Mouse (Mus musculus): ENCODE results near the gene Mrps35. TPM values are rescaled to one million over a fixed set of nuclear protein-coding genes. Genes with fewer than 3 reads are reported as not detected.
A peak's percentile ranks its signal among the peaks of the same experiment; 100 is the strongest.

Mrps35 gene
- polyA plus RNA-seq, 1 experiment from 2014 or later = 155 TPM

DNA sequence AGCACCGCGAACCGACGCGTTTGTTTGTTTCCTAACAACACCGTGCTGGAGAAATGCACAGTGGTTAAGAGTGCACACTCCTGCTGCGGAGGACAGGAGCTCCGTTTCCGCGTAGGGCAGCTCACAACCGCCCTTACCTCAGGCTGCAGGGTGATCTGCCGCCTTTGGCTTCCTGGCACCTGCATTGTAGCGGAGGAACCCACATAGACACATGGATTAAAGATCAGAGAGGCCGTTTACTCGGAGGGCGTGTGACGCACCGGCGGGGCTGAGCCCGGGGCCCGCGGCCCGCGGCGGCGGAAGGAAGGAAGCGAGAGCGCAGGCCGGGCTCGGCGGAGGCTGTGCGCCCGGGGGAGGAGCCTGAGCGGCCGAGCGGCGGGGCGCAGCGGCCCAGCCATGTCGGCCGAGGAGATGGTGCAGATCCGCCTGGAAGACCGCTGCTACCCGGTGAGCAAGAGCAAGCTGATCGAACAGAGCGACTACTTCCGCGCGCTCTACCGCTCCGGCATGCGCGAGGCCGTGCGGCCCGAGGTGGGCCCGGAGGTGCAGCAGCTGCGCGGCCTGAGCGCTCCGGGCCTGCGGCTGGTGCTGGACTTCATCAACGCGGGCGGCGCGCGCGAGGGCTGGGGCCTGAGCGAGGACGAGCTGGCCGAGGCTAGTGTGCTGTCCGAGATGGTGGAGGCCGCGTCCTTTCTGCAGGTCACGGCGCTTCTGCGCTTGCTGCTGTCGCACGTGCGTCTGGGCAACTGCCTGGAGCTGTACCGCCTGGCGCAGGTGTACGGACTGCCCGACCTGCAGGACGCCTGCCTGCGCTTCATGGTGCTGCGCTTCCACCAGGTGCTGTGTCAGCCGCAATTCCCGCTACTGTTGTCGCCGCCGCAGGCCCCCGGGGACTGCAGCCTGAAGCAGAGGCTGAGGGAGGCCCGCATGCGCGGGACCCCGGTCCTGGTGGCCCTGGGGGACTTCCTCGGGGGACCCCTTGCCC lies 48.9 kb downstream of the Mrps35 start, which contains the start of gene Klhl42:
Klhl42 (plus strand) TSS at position 244 of the 985 bp plus-strand sequence.
- peak within 1 kb of the TSS; percentile 90 for H3K27ac ChIP-seq (ENCODE audit: low read length)
- WGBS = under 1% methylated on average over 98 of the region's 99 CpGs
- H3K4me1 ChIP-seq (ENCODE audit: control insufficient read depth, insufficient read depth, low read length) = peaks cover 22% of the 10 kb centered on the region
- peak within 1 kb of the TSS; percentile 97 for H3K4me2 ChIP-seq (ENCODE audit: low read depth, low read length)
- H3K27me3 ChIP-seq (ENCODE audit: control insufficient read depth, insufficient read depth, low read length) = no peaks in the 10 kb centered on the region
- peak; percentile 91 for ATAC-seq (replicated peaks; ENCODE audit: extremely low read depth, insufficient read depth, low FRiP score)
- H3K9me3 ChIP-seq (replicated peaks; ENCODE audit: control insufficient read depth, low read length) = no peaks in the 10 kb centered on the region
- peak within 1 kb of the TSS; percentile 94 for H3K4me3 ChIP-seq (ENCODE audit: low read length)
- peaks cover 3% of the 10 kb centered on the region; the same call in 1 of the 2 replicates for H3K36me3 ChIP-seq (ENCODE audit: control insufficient read depth, insufficient read depth)
- peak within 1 kb of the TSS; percentile 93 for H3K9ac ChIP-seq (ENCODE audit: low read length)

DNA sequence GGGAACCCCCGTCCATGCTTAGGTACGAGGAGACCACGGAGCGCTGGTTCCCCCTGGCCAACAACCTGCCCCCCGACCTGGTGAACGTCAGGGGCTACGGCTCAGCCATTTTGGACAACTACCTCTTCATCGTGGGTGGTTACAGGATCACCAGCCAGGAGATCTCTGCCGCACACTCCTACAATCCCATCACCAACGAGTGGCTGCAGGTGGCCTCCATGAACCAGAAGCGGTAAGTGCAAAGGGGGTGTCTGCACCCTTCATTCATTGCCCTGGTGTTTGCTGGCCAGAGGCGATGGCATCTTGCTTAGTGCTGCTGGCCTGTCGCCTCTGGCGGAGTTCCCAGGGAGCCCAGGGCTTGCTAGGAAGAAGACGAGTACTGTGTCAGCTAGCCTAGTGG lies 49.6 kb downstream of the Mrps35 start:
- H3K36me3 ChIP-seq (ENCODE audit: control insufficient read depth, insufficient read depth) = peaks cover 3% of the 10 kb centered on the region; the same call in 1 of the 2 replicates
- H3K4me2 ChIP-seq (ENCODE audit: low read depth, low read length) = peak overlapping the region; percentile 97
- H3K4me1 ChIP-seq (ENCODE audit: control insufficient read depth, insufficient read depth, low read length) = peaks cover 20% of the 10 kb centered on the region
- peak overlapping the region; percentile 94 for H3K4me3 ChIP-seq (ENCODE audit: low read length)
- WGBS = 2% methylated on average over 15 of the region's 15 CpGs
- ATAC-seq (replicated peaks; ENCODE audit: extremely low read depth, insufficient read depth, low FRiP score) = no peak; the same call in 1 of the 2 replicates
- peak overlapping the region; percentile 93 for H3K9ac ChIP-seq (ENCODE audit: low read length)
- H3K27ac ChIP-seq (ENCODE audit: low read length) = peak overlapping the region; percentile 90
- H3K27me3 ChIP-seq (ENCODE audit: control insufficient read depth, insufficient read depth, low read length) = no peaks in the 10 kb centered on the region
- no peaks in the 10 kb centered on the region for H3K9me3 ChIP-seq (replicated peaks; ENCODE audit: control insufficient read depth, low read length)

DNA sequence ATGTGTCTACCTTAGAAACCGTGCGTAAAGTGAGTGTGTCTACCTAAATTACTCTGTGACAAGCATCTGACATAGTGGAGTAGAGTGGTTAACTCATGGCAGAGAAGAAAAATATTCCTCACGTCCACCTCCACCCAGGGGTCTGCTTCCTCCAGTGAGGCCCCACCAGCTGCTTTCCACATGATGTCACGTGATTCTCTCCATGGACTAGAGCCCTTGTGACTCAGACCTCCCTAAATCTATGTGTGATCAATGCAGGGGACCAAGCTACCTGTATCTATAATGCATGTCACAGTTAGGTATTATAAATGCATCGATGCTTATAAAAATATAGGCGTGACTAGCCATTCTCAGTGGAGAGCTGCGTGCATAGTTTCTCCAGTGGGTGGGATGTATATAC lies 52.2 kb downstream of the Mrps35 start:
- no peaks in the 10 kb centered on the region for H3K27me3 ChIP-seq (ENCODE audit: control insufficient read depth, insufficient read depth, low read length)
- no peak overlapping the region for H3K27ac ChIP-seq (ENCODE audit: low read length)
- no peaks in the 10 kb centered on the region for H3K9me3 ChIP-seq (replicated peaks; ENCODE audit: control insufficient read depth, low read length)
- H3K9ac ChIP-seq (ENCODE audit: low read length) = no peak overlapping the region
- peaks cover 25% of the 10 kb centered on the region for H3K4me1 ChIP-seq (ENCODE audit: control insufficient read depth, insufficient read depth, low read length)
- H3K4me2 ChIP-seq (ENCODE audit: low read depth, low read length) = no peak overlapping the region
- 77% methylated on average over 7 of the region's 7 CpGs for WGBS
- H3K4me3 ChIP-seq (ENCODE audit: low read length) = no peak overlapping the region
- peaks cover 3% of the 10 kb centered on the region; the same call in 1 of the 2 replicates for H3K36me3 ChIP-seq (ENCODE audit: control insufficient read depth, insufficient read depth)
- no peak for ATAC-seq (replicated peaks; ENCODE audit: extremely low read depth, insufficient read depth, low FRiP score)

GRCm38 (mm10) chr6:147096109-147096508 lies 53.5 kb downstream of the Mrps35 start:
- no peaks in the 10 kb centered on the region for H3K9me3 ChIP-seq (replicated peaks; ENCODE audit: control insufficient read depth, low read length)
- H3K4me3 ChIP-seq (ENCODE audit: low read length) = no peak overlapping the region
- H3K27ac ChIP-seq (ENCODE audit: low read length) = no peak overlapping the region
- no peak overlapping the region for H3K9ac ChIP-seq (ENCODE audit: low read length)
- no peaks in the 10 kb centered on the region for H3K27me3 ChIP-seq (ENCODE audit: control insufficient read depth, insufficient read depth, low read length)
- peaks cover 21% of the 10 kb centered on the region for H3K4me1 ChIP-seq (ENCODE audit: control insufficient read depth, insufficient read depth, low read length)
- peaks cover 3% of the 10 kb centered on the region; the same call in 1 of the 2 replicates for H3K36me3 ChIP-seq (ENCODE audit: control insufficient read depth, insufficient read depth)
- no peak overlapping the region for H3K4me2 ChIP-seq (ENCODE audit: low read depth, low read length)
- no peak for ATAC-seq (replicated peaks; ENCODE audit: extremely low read depth, insufficient read depth, low FRiP score)
- 95% methylated on average over 4 of the region's 4 CpGs for WGBS

- Histone ChIP-seq H3K4me1 (ENCODE audit: control insufficient read depth, insufficient read depth, low read length) (peaks cover 21% of the 10 kb centered on the region), H3K9me3 (replicated peaks; ENCODE audit: control insufficient read depth, low read length) (no peaks in the 10 kb centered on the region), H3K4me2 (ENCODE audit: low read depth, low read length) (no peak overlapping the region), H3K4me3 (ENCODE audit: low read length) (no peak overlapping the region), H3K36me3 (ENCODE audit: control insufficient read depth, insufficient read depth) (peaks cover 5% of the 10 kb centered on the region), H3K9ac (ENCODE audit: low read length) (no peak overlapping the region), H3K27ac (ENCODE audit: low read length) (peak overlapping the region; percentile 9; the same call in 1 of the 2 replicates), H3K27me3 (ENCODE audit: control insufficient read depth, insufficient read depth, low read length) (no peaks in the 10 kb centered on the region)
- WGBS = 67% methylated on average over 3 of the region's 3 CpGs
- no peak for ATAC-seq (replicated peaks; ENCODE audit: extremely low read depth, insufficient read depth, low FRiP score)
These were observed 54.4 kb downstream of the Mrps35 start for GRCm38 (mm10) chr6:147096934-147097333.

GRCm38 (mm10) chr6:147097346-147097929 lies 54.9 kb downstream of the Mrps35 start:
- Histone ChIP-seq H3K4me1 (ENCODE audit: control insufficient read depth, insufficient read depth, low read length) (peaks cover 18% of the 10 kb centered on the region), H3K27me3 (ENCODE audit: control insufficient read depth, insufficient read depth, low read length) (no peaks in the 10 kb centered on the region), H3K36me3 (ENCODE audit: control insufficient read depth, insufficient read depth) (peaks cover 7% of the 10 kb centered on the region), H3K9me3 (replicated peaks; ENCODE audit: control insufficient read depth, low read length) (no peaks in the 10 kb centered on the region), H3K4me2 (ENCODE audit: low read depth, low read length) (no peak overlapping the region), H3K9ac (ENCODE audit: low read length) (no peak overlapping the region), H3K27ac (ENCODE audit: low read length) (peak overlapping the region; percentile 9; the same call in 1 of the 2 replicates), H3K4me3 (ENCODE audit: low read length) (no peak overlapping the region)
- 51% methylated on average over 8 of the region's 8 CpGs for WGBS
- no peak for ATAC-seq (replicated peaks; ENCODE audit: extremely low read depth, insufficient read depth, low FRiP score)

DNA sequence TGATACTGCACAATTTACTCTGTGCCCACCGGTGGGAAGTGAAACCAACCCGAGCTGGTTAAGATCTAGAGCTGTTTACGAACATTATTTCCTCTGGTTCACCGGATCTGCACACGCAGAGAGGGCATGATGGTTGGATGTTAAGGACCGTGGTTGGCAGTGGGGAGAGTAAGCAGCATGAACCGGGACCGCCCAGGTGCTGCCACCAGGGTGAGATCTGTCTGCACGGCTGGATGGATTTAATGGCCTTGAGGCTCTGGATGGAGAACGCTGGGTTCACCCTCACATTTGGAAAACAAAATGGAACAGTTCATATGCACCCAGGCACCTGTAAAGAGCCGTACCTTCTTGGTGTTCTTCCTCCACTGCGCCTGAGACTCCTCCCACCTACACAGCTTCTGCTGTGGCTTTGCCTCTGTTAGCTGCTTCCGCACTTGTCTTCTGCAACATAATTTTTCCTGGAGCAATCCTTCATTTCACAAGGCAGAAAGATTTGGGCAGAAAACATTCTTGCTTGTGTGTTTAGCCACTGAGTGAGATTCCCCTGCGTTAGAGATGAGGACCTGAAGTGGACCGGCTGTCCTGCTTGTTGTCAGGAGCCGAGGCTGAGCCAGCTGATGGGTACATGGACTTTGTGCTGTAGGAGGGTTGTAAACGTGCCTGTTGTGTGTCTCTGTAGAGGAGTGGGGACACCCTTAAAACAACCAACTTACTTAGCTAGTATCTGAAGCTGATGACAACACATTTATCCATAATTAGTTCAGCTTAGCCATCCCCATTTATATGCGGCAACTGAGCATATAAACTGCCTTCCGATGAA lies 57.1 kb downstream of the Mrps35 start:
- no peak overlapping the region for H3K4me2 ChIP-seq (ENCODE audit: low read depth, low read length)
- H3K27ac ChIP-seq (ENCODE audit: low read length) = no peak overlapping the region
- H3K9me3 ChIP-seq (replicated peaks; ENCODE audit: control insufficient read depth, low read length) = no peaks in the 10 kb centered on the region
- no peak overlapping the region for H3K4me3 ChIP-seq (ENCODE audit: low read length)
- ATAC-seq (replicated peaks; ENCODE audit: extremely low read depth, insufficient read depth, low FRiP score) = no peak
- peaks cover 8% of the 10 kb centered on the region for H3K36me3 ChIP-seq (ENCODE audit: control insufficient read depth, insufficient read depth)
- 76% methylated on average over 19 of the region's 19 CpGs for WGBS
- H3K4me1 ChIP-seq (ENCODE audit: control insufficient read depth, insufficient read depth, low read length) = peaks cover 8% of the 10 kb centered on the region; the same call in 1 of the 2 replicates
- H3K9ac ChIP-seq (ENCODE audit: low read length) = no peak overlapping the region
- H3K27me3 ChIP-seq (ENCODE audit: control insufficient read depth, insufficient read depth, low read length) = no peaks in the 10 kb centered on the region

DNA sequence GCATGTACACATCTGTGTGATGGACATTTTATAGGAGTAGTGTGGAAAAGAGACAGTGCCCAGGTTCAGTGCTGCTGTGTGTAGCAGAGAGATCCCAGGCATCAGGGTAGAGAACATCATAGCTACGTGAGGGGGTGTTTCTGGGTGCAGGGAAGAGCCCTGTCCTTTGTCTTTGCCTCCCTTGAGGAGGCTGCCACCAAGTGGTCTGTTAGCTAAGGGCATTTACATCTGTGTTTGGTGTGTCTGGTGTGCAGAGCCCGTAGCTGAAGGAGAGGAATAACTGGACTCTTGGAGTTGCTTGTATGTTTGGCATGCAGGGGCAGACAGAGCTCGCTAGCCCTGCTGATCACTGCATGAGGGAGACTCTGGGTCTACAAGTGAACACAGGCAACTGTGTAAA lies 59.7 kb downstream of the Mrps35 start:
- no peak overlapping the region for H3K4me3 ChIP-seq (ENCODE audit: low read length)
- 89% methylated on average over 3 of the region's 3 CpGs for WGBS

More for the DNA sequence above, 59.7 kb downstream of the Mrps35 start:
- Histone ChIP-seq H3K9ac (ENCODE audit: low read length) (no peak overlapping the region), H3K27ac (ENCODE audit: low read length) (no peak overlapping the region), H3K27me3 (ENCODE audit: control insufficient read depth, insufficient read depth, low read length) (no peaks in the 10 kb centered on the region), H3K4me1 (ENCODE audit: control insufficient read depth, insufficient read depth, low read length) (peaks cover 3% of the 10 kb centered on the region; the same call in 1 of the 2 replicates), H3K4me2 (ENCODE audit: low read depth, low read length) (no peak overlapping the region), H3K36me3 (ENCODE audit: control insufficient read depth, insufficient read depth) (peaks cover 5% of the 10 kb centered on the region), H3K9me3 (replicated peaks; ENCODE audit: control insufficient read depth, low read length) (no peaks in the 10 kb centered on the region)
- ATAC-seq (replicated peaks; ENCODE audit: extremely low read depth, insufficient read depth, low FRiP score) = no peak
